Mouse (Mus musculus) adrenal gland, adult 18-20 months (tissue): ENCODE measurements at regions not wholly inside any gene's neighbourhood (a gene's known extent, or its start where the extent isn't known, plus 50 kb on each side); places are given as distances from the start of the nearest gene placed in this dataset.
A peak's percentile ranks its signal among the peaks of the same experiment; 100 is the strongest.

Experiments
- DNase-seq, 2 experiments: peaks; one replicate each; pipeline ENCODE4 v3.0.0; 2021 to 2022; ENCODE audit warnings: low spot score in 2 of 2

DNA sequence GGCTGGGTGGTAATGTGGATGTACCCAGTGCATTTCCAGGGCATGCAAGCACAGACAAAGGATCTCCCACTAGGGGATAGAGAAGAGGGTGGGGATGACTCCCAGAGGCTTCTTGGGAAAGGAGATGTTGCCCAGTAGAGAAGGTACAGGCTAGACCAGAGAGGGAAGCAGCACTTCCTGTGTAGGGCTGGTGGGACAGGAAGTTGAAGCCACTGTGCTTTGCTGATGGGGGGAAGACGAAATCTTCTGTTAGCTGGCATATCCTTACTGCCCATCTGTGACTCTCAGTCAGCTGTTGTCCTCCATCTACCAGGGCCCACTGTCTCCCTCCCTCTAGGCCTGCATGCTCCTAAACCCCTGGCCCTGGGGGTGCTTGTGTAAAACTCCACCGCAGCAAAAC lies 180.2 kb downstream of the Wdr11 start:
- DNase-seq = no peak

DNA sequence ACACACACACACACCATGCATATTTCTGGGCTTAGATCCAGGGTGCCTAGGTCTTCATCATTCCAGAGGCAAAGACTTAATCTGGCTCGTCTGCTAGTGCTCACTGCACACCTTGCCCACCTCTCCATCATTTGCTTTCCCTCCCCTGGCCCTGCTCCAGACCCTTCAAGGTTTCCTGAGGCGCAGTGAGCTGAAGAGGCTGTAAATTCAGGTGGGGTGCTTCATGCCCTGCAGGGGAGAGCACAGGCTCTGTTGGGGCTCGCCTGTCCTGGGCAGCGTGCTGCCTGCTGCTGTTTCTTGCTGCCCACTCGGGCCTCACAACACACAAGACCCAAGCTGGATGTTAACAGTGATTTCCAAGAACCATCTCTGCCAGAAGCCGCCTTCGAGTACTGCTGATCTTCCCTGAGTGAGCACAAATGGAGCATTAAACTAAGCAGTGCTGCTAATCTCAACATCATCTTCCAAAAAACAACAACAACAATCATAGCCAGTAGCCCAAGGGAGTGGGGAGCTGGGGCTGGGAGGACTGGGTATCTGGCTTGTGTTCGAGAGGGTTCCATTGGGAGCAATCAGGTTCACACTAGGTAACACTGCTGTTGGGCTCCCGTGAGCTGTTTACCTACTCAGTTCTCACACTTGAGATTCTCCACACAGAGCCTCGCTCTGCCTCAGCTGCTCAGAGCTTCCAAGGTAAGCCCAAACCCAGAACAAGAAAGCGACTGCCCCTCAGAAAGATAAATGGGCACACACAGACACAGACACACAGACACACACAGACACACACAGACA lies 181.1 kb downstream of the Wdr11 start:
- DNase-seq = no peak

DNA sequence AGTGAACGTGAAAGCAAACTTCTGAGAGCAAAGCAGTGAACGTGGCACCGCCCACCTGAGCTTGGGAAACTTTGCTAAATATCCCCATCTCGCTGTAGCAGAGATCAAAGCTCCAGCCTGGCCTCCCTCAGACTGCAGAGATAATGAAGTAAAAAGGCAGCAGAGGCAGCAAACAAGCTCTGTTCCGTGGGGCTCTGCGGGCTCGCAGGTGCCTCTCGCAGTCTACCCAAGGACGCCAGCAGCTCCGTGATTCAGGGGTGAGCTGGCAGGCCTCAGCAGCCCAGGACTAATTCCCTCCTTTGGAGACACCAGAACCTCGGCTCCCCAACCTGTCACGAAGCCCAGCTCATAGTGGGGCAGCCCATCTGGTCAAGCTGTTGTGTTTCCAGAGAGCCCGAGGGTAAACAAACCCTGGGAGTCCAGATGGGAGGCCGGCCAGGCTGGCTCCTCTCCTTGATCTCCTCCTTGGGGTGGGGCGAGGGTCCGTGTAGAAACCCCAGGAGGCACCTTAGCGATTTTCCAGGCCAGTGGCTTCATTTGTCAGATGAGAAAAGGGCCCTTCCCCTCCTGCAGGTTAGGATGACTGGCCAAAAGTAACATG lies 182.7 kb downstream of the Wdr11 start:
- peak in 1 of 2 experiments; percentile 35 for DNase-seq

DNA sequence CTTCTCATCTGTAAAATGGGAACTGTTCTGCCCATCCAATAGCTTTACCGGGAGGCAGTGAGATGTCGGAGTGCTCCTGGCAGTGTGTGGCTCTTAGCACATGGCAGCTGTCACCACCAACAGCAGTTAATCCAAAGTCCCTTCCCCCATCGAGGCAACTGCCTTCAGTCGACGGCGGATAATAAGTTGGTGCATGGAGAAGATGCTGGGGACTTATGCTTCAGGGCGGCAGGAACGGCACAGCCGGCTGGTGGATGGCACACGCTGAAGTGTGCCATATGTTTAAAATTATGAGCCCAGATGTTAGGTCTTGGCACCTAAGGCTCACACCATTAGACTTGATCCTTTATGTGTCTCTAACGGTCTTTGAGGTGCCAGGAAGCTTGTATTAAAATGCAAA lies 183.5 kb downstream of the Wdr11 start:
- no peak for DNase-seq

DNA sequence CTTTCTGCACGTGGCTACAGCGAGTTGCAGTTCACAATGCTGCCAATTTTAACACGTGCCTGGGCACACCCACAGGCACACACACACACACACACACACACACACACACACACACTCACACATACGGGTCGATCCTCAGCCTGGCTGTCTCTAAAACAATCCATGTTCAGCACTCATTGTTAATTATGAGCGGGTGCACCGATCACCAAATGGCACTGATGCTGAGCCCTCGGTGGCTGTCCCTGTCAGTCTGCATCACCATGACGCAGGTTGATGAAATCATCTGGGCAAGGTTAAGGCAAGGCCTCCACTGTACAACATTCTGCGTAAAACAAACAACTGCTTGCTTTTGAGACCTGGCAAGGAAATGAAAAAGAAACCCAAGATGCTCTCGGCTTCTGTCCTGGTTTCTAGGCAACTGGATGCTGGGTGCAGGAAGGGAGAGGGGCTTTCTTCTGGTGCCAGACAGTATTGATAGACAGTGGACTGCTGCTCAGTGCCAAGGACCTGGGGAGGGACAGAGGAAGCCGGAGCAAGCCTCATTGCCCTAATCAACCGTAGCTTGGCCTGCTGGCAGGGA lies 187.3 kb downstream of the Wdr11 start:
- peak in 1 of 2 experiments; percentile 22 for DNase-seq

DNA sequence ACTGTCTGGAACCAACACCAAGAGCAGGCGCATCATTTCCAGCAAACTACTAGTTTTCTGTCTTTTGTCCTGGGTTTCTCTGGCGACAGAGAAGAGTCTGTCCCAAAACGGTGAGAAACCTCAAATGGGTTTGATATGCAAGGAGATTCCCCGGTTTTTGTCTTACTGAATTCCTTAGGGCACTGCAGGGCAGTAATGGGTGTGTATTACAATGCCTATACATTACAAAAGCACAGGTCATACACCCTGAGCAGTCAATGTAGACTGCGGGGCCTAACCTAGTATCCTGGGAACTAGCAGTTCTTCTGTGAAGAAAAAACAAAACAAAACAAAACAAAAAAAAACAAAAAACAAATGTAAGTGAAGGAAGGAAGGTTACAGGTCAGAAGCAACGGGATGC lies 188.3 kb downstream of the Wdr11 start:
- DNase-seq = no peak

DNA sequence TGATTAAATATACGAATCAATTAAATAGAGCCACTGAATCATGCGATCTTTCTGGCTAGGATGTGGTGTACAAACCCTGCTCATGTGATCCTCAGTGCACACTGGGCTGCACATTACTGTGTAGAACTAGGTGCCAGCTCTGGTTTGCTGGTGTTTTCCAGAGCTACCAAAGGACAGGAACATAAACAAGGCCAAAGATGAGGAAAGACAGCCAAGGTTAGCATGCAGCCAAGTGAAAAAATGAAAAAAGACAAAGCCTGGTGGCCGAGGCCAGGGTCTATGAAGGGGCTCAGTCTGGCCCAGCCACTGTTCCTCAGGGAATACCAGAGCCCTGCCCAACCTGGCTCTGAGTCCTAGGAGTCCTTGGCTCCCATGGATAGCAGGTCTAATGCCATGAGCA lies 190.1 kb downstream of the Wdr11 start:
- DNase-seq = peak in 1 of 2 experiments; percentile 16

DNA sequence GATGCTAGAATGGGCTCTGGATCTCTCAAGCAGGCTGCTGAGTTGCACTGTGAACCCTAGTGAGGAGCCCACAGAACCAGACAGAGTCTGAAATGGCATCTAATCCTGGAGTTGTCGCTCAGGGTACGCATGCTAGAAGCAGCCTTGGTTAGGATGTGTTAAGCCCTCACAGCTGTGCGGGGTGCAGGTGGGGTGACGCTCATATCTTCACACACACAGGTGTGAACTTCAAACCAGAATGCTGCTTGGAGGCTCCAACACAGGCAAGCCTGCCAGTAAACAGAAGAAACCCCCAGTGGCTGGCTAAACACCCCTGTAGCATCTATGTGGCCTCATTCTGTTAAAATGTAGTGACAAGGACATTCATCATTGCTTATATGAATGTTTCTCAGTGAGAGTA lies 193.3 kb downstream of the Wdr11 start:
- DNase-seq = no peak

DNA sequence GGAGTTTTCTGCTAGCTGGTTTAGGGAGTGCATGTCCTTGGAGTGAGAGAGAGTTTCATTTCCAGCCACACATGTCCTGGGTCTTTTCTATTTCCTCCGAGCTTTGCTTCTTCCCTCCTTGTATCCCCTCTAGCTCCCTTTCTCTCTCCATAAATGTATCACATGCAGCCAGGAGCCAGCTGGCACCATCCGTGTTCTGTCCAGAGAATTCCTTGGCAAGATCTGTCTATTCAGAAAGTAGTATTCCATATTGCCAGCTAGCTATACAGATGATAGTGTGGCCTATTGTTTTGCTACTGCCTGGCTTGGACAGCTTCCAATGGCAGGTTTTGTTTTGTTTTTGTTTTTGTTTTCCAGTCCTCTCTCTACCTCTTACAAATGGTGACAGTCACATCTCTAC lies 195.3 kb downstream of the Wdr11 start:
- DNase-seq = no peak

DNA sequence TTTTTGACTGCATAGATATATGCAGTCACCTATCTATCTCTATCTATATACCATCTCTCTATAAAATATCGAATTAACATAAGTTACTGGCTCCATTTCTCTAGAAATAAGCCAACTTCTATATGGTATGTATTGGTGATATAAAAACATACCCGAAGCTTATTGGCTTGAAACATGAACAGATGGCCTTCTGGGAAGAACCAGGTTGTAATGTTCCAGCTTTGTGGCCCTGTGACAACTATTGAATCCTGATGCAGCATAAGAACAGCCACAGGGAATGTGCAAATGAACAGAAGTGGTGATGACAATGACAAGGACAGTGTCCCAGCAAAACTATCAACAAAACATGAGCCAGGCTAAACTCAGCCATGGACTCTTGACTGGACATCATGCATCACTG lies 196.1 kb downstream of the Wdr11 start:
- no peak for DNase-seq

DNA sequence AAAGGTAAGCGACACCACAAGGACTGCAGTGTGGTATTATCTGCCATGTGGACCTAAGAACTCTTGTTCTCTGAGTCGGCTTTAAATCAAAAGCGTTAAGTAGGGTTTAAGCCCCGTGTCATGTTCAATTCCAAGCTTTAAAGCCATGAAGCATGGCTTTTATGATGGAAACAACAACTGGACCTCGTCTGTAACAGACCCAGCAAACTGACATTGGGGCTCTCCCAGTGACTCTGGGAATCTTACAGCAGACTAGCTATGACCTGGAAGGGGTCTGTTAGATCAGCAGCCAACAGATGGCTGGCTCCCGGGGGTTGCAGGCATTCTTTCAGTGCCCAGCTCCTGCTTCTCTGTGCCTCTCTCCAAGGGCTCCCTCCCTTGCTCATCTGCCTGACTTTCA lies 197.8 kb downstream of the Wdr11 start:
- no peak for DNase-seq

DNA sequence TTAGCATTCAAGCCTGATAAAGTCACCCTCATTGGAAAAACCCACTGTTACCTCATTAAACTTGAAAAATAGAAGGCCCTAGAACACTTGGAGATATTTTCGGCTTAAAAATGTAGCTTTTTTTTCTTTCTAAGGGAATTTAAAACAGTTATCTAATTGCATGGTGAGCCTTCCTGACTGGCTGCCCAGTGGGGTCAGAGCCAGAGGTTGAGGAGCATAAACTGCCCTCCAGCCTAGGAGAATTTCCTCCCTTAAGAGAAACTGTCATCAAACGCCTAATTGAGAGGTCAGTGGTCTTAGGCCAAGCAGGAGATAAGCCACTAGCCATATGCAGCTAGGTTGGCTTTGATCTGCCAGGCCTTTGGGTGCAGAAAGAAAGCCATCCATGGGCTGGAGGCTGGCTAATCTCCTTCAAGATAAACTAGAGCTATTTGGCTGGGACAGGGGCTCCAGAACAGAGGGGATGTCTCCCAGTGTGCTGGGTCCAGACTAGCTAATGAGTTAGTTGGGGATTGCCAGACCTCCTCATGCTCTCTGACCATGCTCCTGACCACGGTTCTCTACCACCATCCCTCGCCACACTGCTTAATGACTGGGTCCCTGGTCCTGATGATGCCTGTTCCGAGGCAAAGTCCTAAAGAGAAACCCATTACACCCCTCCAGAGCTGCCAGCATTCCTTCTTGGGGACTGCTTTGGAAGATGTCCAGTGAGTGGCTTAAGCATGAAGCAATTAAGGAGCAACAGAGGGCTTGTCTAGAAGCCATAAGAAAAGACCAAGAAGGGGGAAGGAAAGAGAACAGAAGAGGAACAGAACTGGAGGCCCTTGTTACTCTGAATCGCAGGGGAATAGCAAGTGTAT lies 199.2 kb downstream of the Wdr11 start:
- no peak for DNase-seq

DNA sequence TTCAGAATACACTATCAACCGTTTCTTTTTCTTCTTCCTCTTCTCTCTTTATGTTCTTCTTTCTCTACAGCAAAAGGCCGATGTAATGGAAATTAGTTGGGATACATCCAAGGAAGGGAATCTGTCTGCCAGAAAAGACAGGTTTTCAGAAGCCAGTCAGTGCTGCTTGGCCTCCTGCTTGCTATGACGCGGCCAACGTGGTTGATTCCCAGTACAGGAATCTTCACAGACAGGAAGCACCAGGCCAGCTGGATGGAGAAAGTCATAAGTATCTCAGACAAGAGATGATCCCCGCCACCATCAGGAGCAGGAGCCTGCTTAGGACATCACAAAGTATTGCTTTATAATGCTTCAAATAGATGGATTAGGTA lies 199.8 kb downstream of the Wdr11 start:
- no peak for DNase-seq

DNA sequence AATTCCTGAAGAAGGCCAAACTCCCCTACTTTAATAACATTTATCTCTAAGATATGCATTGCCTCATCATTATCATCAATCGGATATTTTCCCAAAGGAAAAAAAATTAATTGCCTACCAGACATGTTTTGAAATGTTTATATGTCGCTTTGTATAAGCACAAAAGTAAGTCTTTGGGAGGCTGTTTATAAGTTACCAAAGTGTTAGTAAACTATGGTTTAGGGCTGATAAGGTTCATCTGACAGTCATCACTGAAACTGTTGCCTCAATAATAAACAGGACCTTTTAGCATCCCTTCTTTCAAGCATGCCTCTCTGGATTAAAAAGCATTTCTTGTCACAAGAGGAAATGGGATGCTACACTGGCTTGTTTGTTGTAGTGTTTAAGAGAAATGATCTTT lies 202.1 kb downstream of the Wdr11 start:
- DNase-seq = no peak

DNA sequence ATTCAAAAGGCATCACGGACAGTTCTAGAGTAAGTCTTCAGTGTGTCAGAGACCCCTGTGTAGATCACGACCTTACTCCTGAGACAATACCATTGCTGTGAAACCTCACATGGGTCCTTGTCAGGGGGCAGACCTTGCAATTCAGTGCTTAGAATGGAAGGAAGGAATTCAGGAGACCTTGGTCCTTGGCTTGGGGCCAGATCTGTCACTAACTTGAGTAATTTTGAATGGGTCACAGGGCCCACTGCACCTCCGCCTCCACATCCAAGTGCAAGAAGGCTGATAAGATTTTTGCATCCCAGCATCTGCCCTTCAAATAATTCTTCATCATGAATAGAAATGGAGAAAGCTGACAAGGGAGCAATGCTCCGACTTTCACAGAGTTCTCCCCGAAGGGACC lies 202.6 kb downstream of the Wdr11 start:
- DNase-seq = no peak

DNA sequence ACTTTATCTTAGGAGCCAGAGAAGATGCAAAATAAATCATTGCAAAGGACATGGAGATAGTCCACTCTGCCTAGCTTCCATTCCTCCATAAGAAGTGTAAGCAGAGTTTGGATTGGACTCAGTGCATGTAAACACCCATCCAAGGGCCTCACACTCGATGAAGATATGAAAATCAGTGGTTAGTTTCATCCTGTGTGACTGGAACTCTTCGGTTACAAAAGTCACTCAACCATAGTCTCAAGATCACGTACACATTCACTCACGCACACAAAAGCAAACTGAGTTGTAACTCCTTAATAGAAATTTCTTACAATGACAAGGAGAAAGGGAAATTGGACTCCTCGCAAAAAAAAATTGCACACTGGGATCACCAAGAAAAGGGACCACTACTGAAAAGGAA lies 206.9 kb downstream of the Wdr11 start:
- no peak for DNase-seq

DNA sequence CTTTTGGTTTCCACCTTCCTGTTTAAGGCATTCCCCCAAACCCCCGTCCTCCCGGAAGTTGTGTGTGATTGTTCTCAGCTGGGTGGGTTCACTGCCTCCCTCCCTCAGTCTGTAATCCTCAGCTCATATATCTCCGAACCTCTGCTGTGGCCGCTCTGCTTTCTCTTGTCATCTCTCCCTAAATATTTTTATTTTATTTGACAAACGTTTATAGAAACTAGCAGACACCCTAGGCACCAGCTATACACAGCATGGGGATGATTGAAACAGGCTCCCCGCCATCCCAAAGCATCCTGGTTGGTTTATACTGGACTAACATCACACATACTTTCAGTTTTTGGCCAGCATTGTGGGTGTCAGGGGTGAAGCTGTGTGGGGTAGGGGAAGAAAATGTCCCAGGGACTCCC lies 208.8 kb downstream of the Wdr11 start:
- DNase-seq = no peak

DNA sequence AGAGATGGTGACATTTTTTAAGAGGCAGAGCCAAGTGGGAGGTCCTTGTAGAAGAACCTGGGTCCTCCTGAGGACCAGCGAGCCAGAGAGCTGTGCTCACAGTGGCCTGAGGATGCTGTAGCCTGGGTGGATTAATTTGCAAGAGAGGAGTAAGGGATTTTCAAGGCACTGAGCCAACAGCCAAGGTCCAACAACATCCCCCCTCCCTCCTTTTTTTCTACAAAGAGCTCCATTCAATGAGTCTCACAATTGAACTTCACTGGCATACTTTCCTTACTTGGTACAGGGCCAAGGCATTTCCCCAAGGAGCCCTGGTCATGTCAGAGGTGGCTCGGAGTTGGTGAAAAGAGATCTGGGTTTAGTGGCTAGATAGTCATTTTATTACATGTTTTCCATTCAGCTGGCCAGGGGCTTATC lies 209.8 kb downstream of the Wdr11 start:
- DNase-seq = no peak

DNA sequence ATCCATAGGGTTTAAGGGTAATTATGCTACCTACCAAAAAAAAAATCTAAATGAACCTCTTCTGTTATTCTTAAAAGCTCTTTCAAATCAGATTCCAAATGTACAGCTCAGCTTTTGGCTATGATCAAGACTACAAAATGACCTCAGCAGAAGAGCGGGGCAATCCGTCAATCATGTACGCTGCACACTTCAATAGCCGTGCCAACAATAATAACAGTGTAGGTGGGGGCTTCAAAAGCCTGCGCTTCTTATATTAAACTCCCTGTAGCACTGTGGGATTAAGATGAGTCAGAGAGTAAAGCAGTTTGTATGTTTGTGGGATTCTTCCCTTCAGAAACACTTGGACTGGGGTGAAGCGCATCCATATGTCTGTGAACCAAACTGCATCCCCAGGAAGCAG lies 210.5 kb downstream of the Wdr11 start:
- DNase-seq = no peak

DNA sequence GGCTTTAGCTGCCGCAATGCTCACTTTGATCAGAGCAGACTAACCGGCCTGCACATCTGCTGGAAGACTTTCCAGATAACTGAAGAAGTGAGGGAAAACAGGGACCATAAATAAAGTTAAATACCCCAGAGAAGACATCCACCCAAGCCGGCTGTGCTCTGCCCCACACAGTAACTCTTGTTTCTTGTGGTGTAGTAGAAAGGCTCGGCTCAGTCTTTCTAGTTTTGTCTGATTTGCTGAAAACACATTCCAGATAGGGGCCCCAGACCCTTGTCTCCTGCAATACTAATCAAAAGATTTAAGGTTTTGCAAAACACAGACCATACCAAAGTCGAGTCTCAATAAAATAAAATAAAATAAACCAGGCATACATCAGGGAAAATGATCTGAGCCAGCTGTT lies 213.7 kb downstream of the Wdr11 start:
- DNase-seq = no peak

DNA sequence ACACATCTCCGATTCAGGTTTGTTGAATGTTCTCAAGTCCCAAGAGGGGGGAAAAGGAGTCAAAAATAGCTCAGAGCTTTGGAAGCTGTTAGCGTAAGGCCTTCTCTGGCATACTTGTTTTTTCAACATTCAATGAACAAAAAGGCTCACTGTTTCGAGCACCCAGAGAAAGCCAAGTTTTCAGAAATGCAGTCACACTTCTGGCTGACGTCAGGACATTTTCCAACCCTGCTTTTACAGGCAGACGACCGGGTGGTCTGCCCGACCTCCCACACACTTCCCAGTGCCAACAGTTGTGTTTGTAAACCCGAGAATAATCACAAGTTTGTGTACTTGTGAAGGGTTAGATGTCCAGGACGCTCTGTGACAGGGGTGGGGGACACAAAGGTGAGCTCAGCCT lies 218.5 kb downstream of the Wdr11 start:
- DNase-seq = no peak

DNA sequence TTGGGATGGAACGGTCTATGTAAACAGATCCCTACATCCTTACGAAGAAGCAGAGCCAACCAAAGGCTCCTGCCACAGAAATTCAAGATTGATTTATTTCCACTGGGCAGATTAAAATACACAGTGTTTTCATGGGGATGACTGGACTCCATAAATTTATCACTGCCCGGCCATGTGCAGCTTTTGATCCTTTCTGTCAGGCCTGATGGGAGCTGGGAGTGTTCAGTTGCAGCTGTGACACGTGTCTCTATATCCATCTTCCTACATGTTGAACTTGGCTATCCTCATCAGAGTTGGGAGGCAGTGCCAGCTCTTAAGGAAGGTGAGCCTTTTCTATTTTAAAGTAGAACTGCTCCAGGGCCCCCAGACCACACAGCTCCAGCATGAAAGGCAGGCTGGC lies 218.9 kb downstream of the Wdr11 start:
- no peak for DNase-seq
